Mouse (Mus musculus) ES-E14 (cell line): ENCODE results near the gene Suz12. TPM values are rescaled to one million over a fixed set of nuclear protein-coding genes. Genes with fewer than 3 reads are reported as not detected.

Experiments
- DNase-seq: peaks from one replicate; pipeline ENCODE4 v3.0.0-alpha.2; 2013; ENCODE audit warnings: low read depth, low spot score
- H3K27ac ChIP-seq: 2 replicates; pipeline ENCODE4 v1.5.1; 2012; ENCODE audit warnings: low read depth, mild to moderate bottlenecking, low read length, moderate library complexity, mixed read lengths; ENCODE audit not compliant: poor library complexity, insufficient read depth, severe bottlenecking
- H3K36me3 ChIP-seq: 2 replicates; pipeline ENCODE4 v1.6.1; 2012; ENCODE audit warnings: mild to moderate bottlenecking, low read length, moderate library complexity, mixed read lengths; ENCODE audit not compliant: control insufficient read depth, poor library complexity, insufficient read depth, severe bottlenecking
- H3K4me1 ChIP-seq, 2 experiments: fragments of 150-350 bp in 1 of 2; sonication (generic) in 1 of 2; 2 replicates each; pipeline ENCODE4 v1.6.1; 2012; ENCODE audit warnings: low read length in 2 of 2, mild to moderate bottlenecking in 1 of 2, mixed read lengths in 1 of 2; ENCODE audit not compliant: control insufficient read depth in 2 of 2, insufficient read depth in 2 of 2, poor library complexity in 1 of 2
- H3K4me3 ChIP-seq, 2 experiments: fragments of 150-350 bp in 1 of 2; sonication (generic) in 1 of 2; 2 replicates each; pipeline ENCODE4 v1.5.1; 2012; ENCODE audit warnings: low read length in 2 of 2, low read depth in 1 of 2, mild to moderate bottlenecking in 1 of 2, mixed read lengths in 1 of 2; ENCODE audit not compliant: insufficient read depth in 1 of 2, poor library complexity in 1 of 2, severe bottlenecking in 1 of 2
- H3K9ac ChIP-seq: 2 replicates; pipeline ENCODE4 v1.6.1; 2012; ENCODE audit warnings: low read depth, mild to moderate bottlenecking, low read length, mixed read lengths; ENCODE audit not compliant: poor library complexity, insufficient read depth, severe bottlenecking
- H3K9me3 ChIP-seq: fragments of 150-350 bp; sonication (generic); 2 replicates; pipeline ENCODE4 v1.6.1; 2012; ENCODE audit warnings: low read depth, mild to moderate bottlenecking, low read length; ENCODE audit not compliant: control insufficient read depth, insufficient read depth
- CHD2 ChIP-seq: IDR thresholded peaks from 2 replicates; pipeline ENCODE4 v1.6.1; 2014; ENCODE audit warnings: mild to moderate bottlenecking, low read depth, low read length, inconsistent platforms
- HCFC1 ChIP-seq: IDR thresholded peaks from 2 replicates; pipeline ENCODE4 v1.6.1; 2012; ENCODE audit warnings: low read length, inconsistent platforms, borderline replicate concordance; ENCODE audit not compliant: insufficient read depth
- MAFK ChIP-seq: IDR thresholded peaks from 2 replicates; pipeline ENCODE4 v1.6.1; 2014; ENCODE audit warnings: mild to moderate bottlenecking, low read depth, low read length, inconsistent platforms; ENCODE audit not compliant: insufficient read depth
- ZC3H11A ChIP-seq: IDR thresholded peaks from 2 replicates; pipeline ENCODE4 v1.6.1; 2012; ENCODE audit warnings: low read depth, mild to moderate bottlenecking, inconsistent platforms, low read length, borderline replicate concordance
- ZNF384 ChIP-seq: IDR thresholded peaks from 2 replicates; pipeline ENCODE4 v1.6.1; 2012; ENCODE audit warnings: low read depth, low read length, inconsistent platforms
- in situ Hi-C, 2 experiments: fragments of 600-800 bp; cut with MboI; formaldehyde crosslinking; loops; one replicate each; pipeline ENCODE4 v1.15.1; 2025; ENCODE audit warnings: low sequenced_read_pairs in 2 of 2, inconsistent platforms in 1 of 2; ENCODE audit not compliant: unreplicated experiment in 2 of 2
- total RNA-seq: library from RNA; depleted of rRNA; stranded (reverse); fragments of 300-350 nt; gene quantifications from 2 replicates; pipeline ENCODE4 v1.2.3, GENCODE M21; 2012

Suz12 gene
- total RNA-seq, 1 experiment = 93.2 TPM

- peak overlapping the region; percentile 89 to 90 for H3K4me3 ChIP-seq
- H3K9me3 ChIP-seq = no peaks in the 10 kb centered on the region
- H3K36me3 ChIP-seq = peaks cover 21% of the 10 kb centered on the region
- H3K4me1 ChIP-seq = no peaks in the 10 kb centered on the region
- no peak for DNase-seq
- in situ Hi-C loops = no loop called here
- H3K27ac ChIP-seq = 0 out of 2 replicates have a peak overlapping the region, but pooled peaks have one; percentile 6
- TF ChIP-seq ZNF384 (no peak), CHD2 (no peak), ZC3H11A (no peak), MAFK (no peak), HCFC1 (no peak)
- peak overlapping the region; percentile 93 for H3K9ac ChIP-seq
Observed at GRCm38 (mm10) chr11:79961346-79962124, 31.4 kb upstream of the Suz12 start.

- H3K9ac ChIP-seq = peak within 1 kb of the TSS; percentile 93
- peaks cover 16% of the 10 kb centered on the region for H3K36me3 ChIP-seq
- H3K4me1 ChIP-seq = no peaks in the 10 kb centered on the region
- TF ChIP-seq CHD2 (no peak), ZNF384 (no peak), ZC3H11A (no peak; the same call in 1 of the 2 replicates), MAFK (no peak), HCFC1 (no peak)
- H3K4me3 ChIP-seq = peak within 1 kb of the TSS; percentile 89 to 90
- peak; percentile 100 for DNase-seq
- no peaks in the 10 kb centered on the region for H3K9me3 ChIP-seq
- H3K27ac ChIP-seq = peak within 1 kb of the TSS; percentile 6; the same call in 1 of the 2 replicates
- in situ Hi-C loops = no loop called here
Observed at GRCm38 (mm10) chr11:79962125-79962876, 30.6 kb upstream of the Suz12 start, which contains the start of gene Utp6. Gene Utp6, minus strand, starts transcription at chr11:79962390.

GRCm38 (mm10) chr11:79962877-79963183 is 30.1 kb upstream of the Suz12 start:
- in situ Hi-C loops = no loop called here
- Histone ChIP-seq H3K4me3 (peak overlapping the region; percentile 76 to 80), H3K9me3 (no peaks in the 10 kb centered on the region), H3K27ac (no peak overlapping the region; the same call in 1 of the 2 replicates), H3K36me3 (peaks cover 11% of the 10 kb centered on the region), H3K9ac (peak overlapping the region; percentile 78), H3K4me1 (no peaks in the 10 kb centered on the region)
- no peak for DNase-seq
- TF ChIP-seq MAFK (no peak), HCFC1 (no peak), ZC3H11A (no peak)

GRCm38 (mm10) chr11:79963212-79963974 is 29.5 kb upstream of the Suz12 start:
- Histone ChIP-seq H3K4me1 (no peaks in the 10 kb centered on the region), H3K9ac (no peak overlapping the region; the same call in 1 of the 2 replicates), H3K36me3 (peaks cover 9% of the 10 kb centered on the region), H3K4me3 (peak overlapping the region in 1 of 2 experiments; percentile 80; a peak in 1 of 4 replicates), H3K9me3 (no peaks in the 10 kb centered on the region), H3K27ac (no peak overlapping the region)
- TF ChIP-seq CHD2 = no peak
- TF ChIP-seq HCFC1 = no peak
- no peak for TF ChIP-seq ZNF384
- no peak for TF ChIP-seq MAFK
- no peak for TF ChIP-seq ZC3H11A
- in situ Hi-C loops = no loop called here
- no peak for DNase-seq
